Mouse (Mus musculus) midbrain, embryonic 16.5 days (tissue): ENCODE data around the gene Meis2. TPM values are rescaled to one million over a fixed set of nuclear protein-coding genes. Genes with fewer than 3 reads are reported as not detected.

Source experiments
- ATAC-seq: fragments of 200-750 bp; cut with Nextera tagmentation; 2 replicates; pipeline ENCODE4 v1.8.0; 2017; ENCODE audit warnings: moderate TSS enrichment
- H3K27ac ChIP-seq: fragments of 300-500 bp; sonication (generic); 2 replicates; pipeline ENCODE4 v1.5.1; 2014; ENCODE audit warnings: mild to moderate bottlenecking, low read length, mixed read lengths
- H3K27me3 ChIP-seq: fragments of 300-500 bp; sonication (generic); 2 replicates; pipeline ENCODE4 v1.6.1; 2014; ENCODE audit warnings: low read depth, low read length, mixed read lengths; ENCODE audit not compliant: control insufficient read depth, insufficient read depth
- H3K36me3 ChIP-seq: fragments of 300-500 bp; sonication (generic); 2 replicates; pipeline ENCODE4 v1.6.1; 2014; ENCODE audit warnings: mild to moderate bottlenecking, low read length, moderate library complexity, mixed read lengths; ENCODE audit not compliant: control insufficient read depth, insufficient read depth
- H3K4me1 ChIP-seq: fragments of 300-500 bp; sonication (generic); 2 replicates; pipeline ENCODE4 v1.6.1; 2014; ENCODE audit warnings: mild to moderate bottlenecking, low read length, mixed read lengths; ENCODE audit not compliant: control insufficient read depth, insufficient read depth
- H3K4me2 ChIP-seq: fragments of 300-500 bp; sonication (generic); 2 replicates; pipeline ENCODE4 v1.6.1; 2014; ENCODE audit warnings: mild to moderate bottlenecking, low read length, mixed read lengths
- H3K4me3 ChIP-seq: fragments of 300-500 bp; sonication (generic); 2 replicates; pipeline ENCODE4 v1.5.1; 2014; ENCODE audit warnings: low read depth, mild to moderate bottlenecking, low read length, moderate library complexity, mixed read lengths
- H3K9ac ChIP-seq: fragments of 300-500 bp; sonication (generic); 2 replicates; pipeline ENCODE4 v1.6.1; 2014; ENCODE audit warnings: low read depth, low read length, mixed read lengths
- H3K9me3 ChIP-seq: fragments of 300-500 bp; sonication (generic); replicated peaks from 2 replicates; pipeline ENCODE4 v1.6.1; 2014; ENCODE audit warnings: mild to moderate bottlenecking, low read length, mixed read lengths; ENCODE audit not compliant: control insufficient read depth, poor library complexity, severe bottlenecking
- WGBS: fragments of 180-500 bp; shearing (Covaris S2); extraction: QIAGEN DNeasy Blood & Tissue Kit; methylation state at CpG from one replicate; pipeline ENCODE4 v1.1.7; 2014; 5-methylcytosine and 5-hydroxymethylcytosine counted together
- polyA plus RNA-seq: library from polyadenylated mRNA; unstranded; fragments of >200 nt; fragmentation: Nextera tagmentation; extraction: Ambion mirVana; gene quantifications from 2 replicates; pipeline ENCODE4 v1.2.1, GENCODE M21; 2015

The Meis2 gene
- polyA plus RNA-seq, 1 experiment from 2014 or later, result 70.2 TPM

- no peak for ATAC-seq
- H3K36me3 ChIP-seq, result no peaks in the 10 kb centered on the region
- H3K9ac ChIP-seq, result no peak overlapping the region
- 8% methylated on average over 9 of the region's 9 CpGs for WGBS
- no peaks in the 10 kb centered on the region for H3K9me3 ChIP-seq
- peak overlapping the region; percentile 7; the same call in 1 of the 2 replicates for H3K27ac ChIP-seq
- no peak overlapping the region for H3K4me3 ChIP-seq
- peaks cover 27% of the 10 kb centered on the region for H3K4me1 ChIP-seq
- no peaks in the 10 kb centered on the region; the same call in 1 of the 2 replicates for H3K27me3 ChIP-seq
- peak overlapping the region; percentile 18 for H3K4me2 ChIP-seq
Measured at GRCm38 (mm10) chr2:116021046-116021445, 44.6 kb downstream of the Meis2 start.

- WGBS, result 10% methylated on average over 5 of the region's 5 CpGs
Measured at GRCm38 (mm10) chr2:116020451-116020951, 45.1 kb downstream of the Meis2 start.

GRCm38 (mm10) chr2:116019959-116020358, 45.7 kb downstream of the Meis2 start:
- Histone ChIP-seq H3K4me1 (peaks cover 27% of the 10 kb centered on the region), H3K4me3 (no peak overlapping the region), H3K4me2 (peak overlapping the region; percentile 18), H3K9ac (no peak overlapping the region), H3K27ac (peak overlapping the region; percentile 67), H3K36me3 (no peaks in the 10 kb centered on the region), H3K9me3 (no peaks in the 10 kb centered on the region), H3K27me3 (no peaks in the 10 kb centered on the region; the same call in 1 of the 2 replicates)
- ATAC-seq, result peak; percentile 69
- WGBS, result 4% methylated on average over 9 of the region's 9 CpGs

More at GRCm38 (mm10) chr2:116020451-116020951, 45.1 kb downstream of the Meis2 start:
- Histone ChIP-seq H3K4me2 (peak overlapping the region; percentile 18), H3K27me3 (no peaks in the 10 kb centered on the region; the same call in 1 of the 2 replicates), H3K9ac (peak overlapping the region; percentile 44), H3K4me3 (no peak overlapping the region; the same call in 1 of the 2 replicates), H3K4me1 (peaks cover 27% of the 10 kb centered on the region), H3K9me3 (no peaks in the 10 kb centered on the region), H3K27ac (peak overlapping the region; percentile 67), H3K36me3 (no peaks in the 10 kb centered on the region)
- peak; percentile 73 for ATAC-seq

- H3K9ac ChIP-seq, result no peak overlapping the region
- H3K27ac ChIP-seq, result peak overlapping the region; percentile 67
- H3K36me3 ChIP-seq, result no peaks in the 10 kb centered on the region
- H3K4me2 ChIP-seq, result peak overlapping the region; percentile 2
- peak; percentile 49 for ATAC-seq
- WGBS, result 15% methylated on average over 6 of the region's 6 CpGs
- no peak overlapping the region for H3K4me3 ChIP-seq
- peaks cover 27% of the 10 kb centered on the region for H3K4me1 ChIP-seq
- no peaks in the 10 kb centered on the region; the same call in 1 of the 2 replicates for H3K27me3 ChIP-seq
- H3K9me3 ChIP-seq, result no peaks in the 10 kb centered on the region
Measured at GRCm38 (mm10) chr2:116019466-116019794, 46.2 kb downstream of the Meis2 start.

GRCm38 (mm10) chr2:116018781-116019465, 46.7 kb downstream of the Meis2 start:
- H3K4me1 ChIP-seq, result peaks cover 27% of the 10 kb centered on the region
- H3K36me3 ChIP-seq, result no peaks in the 10 kb centered on the region
- H3K27ac ChIP-seq, result peak overlapping the region; percentile 67
- no peak overlapping the region for H3K4me3 ChIP-seq
- no peak overlapping the region for H3K9ac ChIP-seq
- no peaks in the 10 kb centered on the region; the same call in 1 of the 2 replicates for H3K27me3 ChIP-seq
- WGBS, result 20% methylated on average over 10 of the region's 10 CpGs
- ATAC-seq, result peak; percentile 18
- H3K9me3 ChIP-seq, result no peaks in the 10 kb centered on the region
- H3K4me2 ChIP-seq, result peak overlapping the region; percentile 2; the same call in 1 of the 2 replicates

- WGBS, result 75% methylated on average over 10 of the region's 10 CpGs
Measured at GRCm38 (mm10) chr2:116015520-116015919, 50.1 kb downstream of the Meis2 start.

GRCm38 (mm10) chr2:116010469-116010868, 55.2 kb downstream of the Meis2 start:
- Histone ChIP-seq H3K4me2 (no peak overlapping the region), H3K4me3 (no peak overlapping the region), H3K36me3 (no peaks in the 10 kb centered on the region), H3K27me3 (peaks cover 2% of the 10 kb centered on the region; the same call in 1 of the 2 replicates), H3K27ac (no peak overlapping the region), H3K4me1 (peaks cover 15% of the 10 kb centered on the region), H3K9ac (no peak overlapping the region), H3K9me3 (no peaks in the 10 kb centered on the region)
- 20% methylated on average over 6 of the region's 6 CpGs for WGBS
- ATAC-seq, result no peak

More at GRCm38 (mm10) chr2:116015520-116015919, 50.1 kb downstream of the Meis2 start:
- Histone ChIP-seq H3K4me3 (no peak overlapping the region), H3K27ac (no peak overlapping the region), H3K9ac (no peak overlapping the region), H3K9me3 (no peaks in the 10 kb centered on the region), H3K36me3 (no peaks in the 10 kb centered on the region), H3K27me3 (no peaks in the 10 kb centered on the region; the same call in 1 of the 2 replicates), H3K4me2 (no peak overlapping the region), H3K4me1 (peaks cover 17% of the 10 kb centered on the region)
- ATAC-seq, result no peak

- Histone ChIP-seq H3K27me3 (peaks cover 2% of the 10 kb centered on the region; the same call in 1 of the 2 replicates), H3K4me2 (no peak overlapping the region), H3K36me3 (no peaks in the 10 kb centered on the region), H3K9me3 (no peaks in the 10 kb centered on the region), H3K9ac (no peak overlapping the region), H3K27ac (no peak overlapping the region), H3K4me3 (no peak overlapping the region), H3K4me1 (peaks cover 15% of the 10 kb centered on the region)
- WGBS, result 70% methylated on average over 3 of the region's 3 CpGs
- ATAC-seq, result no peak
Measured at GRCm38 (mm10) chr2:116010061-116010460, 55.6 kb downstream of the Meis2 start.
